Comparison of ENCODE assay signal across 20 mouse cellular contexts in genomic region chr17:3157016-3157415, GRCm38 (mm10). TPM values are rescaled to one million over a fixed set of nuclear protein-coding genes. Genes with fewer than 3 reads are reported as not detected.
DNase-seq lines count a peak whose midpoint lies in the region; ATAC-seq and TF ChIP-seq lines count a peak whose summit lies in the region.
"Had no signal": no experiment of that assay in that cellular context is flagged by ENCODE, and none has a peak within 500 bp of the region (broad histone marks: within the 10 kb centered on the region; RNA-seq: fewer than 3 reads in every experiment).

No protein-coding gene starts in this region.

- 0 out of 2 replicates have a peak, but pooled peaks have one; percentile 16 for ATAC-seq in kidney, embryonic 14.5 days (ENCODE audit: low FRiP score, low TSS enrichment)
- ATAC-seq in kidney, embryonic 16.5 days (ENCODE audit: low FRiP score, low TSS enrichment) = no peak
- ATAC-seq: forebrain, embryonic 14.5 days; hindbrain, postnatal 0 days; Patski had no signal

- H3K4me1 ChIP-seq in kidney, embryonic 14.5 days (ENCODE audit: control insufficient read depth, insufficient read depth, low read length) = no peaks in the 10 kb centered on the region
- H3K4me1 ChIP-seq in kidney, embryonic 16.5 days (ENCODE audit: insufficient read depth, low read length) = no peaks in the 10 kb centered on the region
- H3K4me1 ChIP-seq in bone marrow macrophage, adult 2 months (ENCODE audit: control insufficient read depth, insufficient read depth, low read length) = peaks cover 20% of the 10 kb centered on the region
- H3K4me1 ChIP-seq: embryonic facial prominence, embryonic 15.5 days; forebrain, embryonic 10.5 days had no signal

- no peaks in the 10 kb centered on the region for H3K27me3 ChIP-seq in kidney, embryonic 14.5 days (ENCODE audit: control insufficient read depth, insufficient read depth, low read length)
- no peaks in the 10 kb centered on the region for H3K27me3 ChIP-seq in kidney, embryonic 16.5 days (ENCODE audit: insufficient read depth, low read length)
- H3K27me3 ChIP-seq: embryonic facial prominence, embryonic 15.5 days; heart, embryonic 13.5 days; Patski had no signal

- H3K36me3 ChIP-seq in kidney, embryonic 14.5 days (ENCODE audit: control insufficient read depth, insufficient read depth, low read length) = peaks cover 44% of the 10 kb centered on the region
- peaks cover 20% of the 10 kb centered on the region; the same call in 1 of the 2 replicates for H3K36me3 ChIP-seq in kidney, embryonic 16.5 days (ENCODE audit: insufficient read depth, low read length)

- TF ChIP-seq CTCF in bone marrow macrophage, adult 2 months (IDR thresholded peaks at IDR 0.05; ENCODE audit: low read depth, low read length) = no peak

- H3K27ac ChIP-seq in kidney, embryonic 14.5 days (ENCODE audit: low read depth, low read length) = no peak overlapping the region
- no peak overlapping the region for H3K27ac ChIP-seq in kidney, embryonic 16.5 days (ENCODE audit: low read length)
- H3K27ac ChIP-seq in bone marrow macrophage, adult 2 months (ENCODE audit: insufficient read depth, low read depth, low read length) = 0 out of 2 replicates have a peak overlapping the region, but pooled peaks have one; percentile 30
- H3K27ac ChIP-seq: embryonic facial prominence, embryonic 15.5 days; forebrain, embryonic 10.5 days; gastrocnemius, adult 2 months; heart, embryonic 13.5 days; hindbrain, postnatal 0 days had no signal

- H3K9me3 ChIP-seq in kidney, embryonic 14.5 days (ENCODE audit: control insufficient read depth, low read length) = no peaks in the 10 kb centered on the region
- H3K9me3 ChIP-seq in kidney, embryonic 16.5 days (ENCODE audit: low read length) = no peaks in the 10 kb centered on the region
- H3K9me3 ChIP-seq: embryonic facial prominence, embryonic 15.5 days; forebrain, embryonic 10.5 days; heart, embryonic 13.5 days had no signal

- H3K4me3 ChIP-seq in kidney, embryonic 14.5 days (ENCODE audit: low read length) = no peak overlapping the region
- H3K4me3 ChIP-seq in kidney, embryonic 16.5 days (ENCODE audit: low read length) = no peak overlapping the region
- H3K4me3 ChIP-seq in bone marrow macrophage, adult 2 months (ENCODE audit: insufficient read depth, low read length) = no peak overlapping the region
- H3K4me3 ChIP-seq: embryonic facial prominence, embryonic 15.5 days; erythroblast, embryonic 14.5 days; forebrain, embryonic 10.5 days; gastrocnemius, adult 2 months; heart, embryonic 13.5 days had no signal

- no peak overlapping the region for H3K4me2 ChIP-seq in kidney, embryonic 14.5 days (replicated peaks; ENCODE audit: low read depth, low read length)
- no peak overlapping the region for H3K4me2 ChIP-seq in kidney, embryonic 16.5 days (replicated peaks; ENCODE audit: low read depth, low read length)
- H3K4me2 ChIP-seq: embryonic facial prominence, embryonic 15.5 days; heart, embryonic 13.5 days had no signal

- no peak for TF ChIP-seq POLR2A in bone marrow macrophage, adult 2 months (IDR thresholded peaks at IDR 0.05; ENCODE audit: borderline replicate concordance, low read depth, low read length)

- no peak overlapping the region for H3K9ac ChIP-seq in kidney, embryonic 14.5 days (ENCODE audit: low read depth, low read length)
- H3K9ac ChIP-seq in kidney, embryonic 16.5 days (replicated peaks; ENCODE audit: low read length) = no peak overlapping the region
- H3K9ac ChIP-seq: embryonic facial prominence, embryonic 15.5 days; heart, embryonic 13.5 days had no signal

- DNase-seq in ES-CJ7 (ENCODE audit: low read depth, low spot score) = peak; percentile 70
- no peak for DNase-seq in left cerebral cortex, adult 18-20 months (ENCODE audit: low spot score in 2 of 2)
- no peak for DNase-seq in urinary bladder, postnatal 10 days (ENCODE audit: low spot score)
- no peak for DNase-seq in adrenal gland, postnatal 25 days
- DNase-seq: adrenal gland, adult 8-10 months; cerebellum, adult 8-10 months; embryo, embryonic 11 days; gastrocnemius, postnatal 25 days; heart, postnatal 36 days had no signal

RNA-seq across cellular contexts. Expression of gene Scaf8, which starts 42.2 kb away (rescaled TPM):
- 18.7 and 35.9 TPM in 2 replicates for polyA plus RNA-seq in kidney, embryonic 14.5 days (2014; fragmentation: Nextera tagmentation; extraction: Ambion mirVana)
- polyA plus RNA-seq in kidney, embryonic 16.5 days (2015; fragmentation: Nextera tagmentation; extraction: Ambion mirVana) = 20.2 and 23.3 TPM in 2 replicates
- 19.4 and 22.3 TPM in 2 replicates for polyA plus RNA-seq in bone marrow macrophage, adult 2 months (2012; ENCODE audit: insufficient read depth, insufficient read length, missing spikeins)
- total RNA-seq in left cerebral cortex, adult 18-20 months (2021) = 10 to 100 TPM; 54.9 to 57.5 TPM
- total RNA-seq in adrenal gland, postnatal 25 days (2021) = 46.5 and 47.1 TPM in 2 replicates
